Mouse (Mus musculus): ENCODE results near the gene Ksr2. TPM values are rescaled to one million over a fixed set of nuclear protein-coding genes. Genes with fewer than 3 reads are reported as not detected.
"Not testable (repeated sequence)": the region's sequence is repeated elsewhere in the genome, so short reads cannot be mapped to it uniquely, and the experiment has no call there.

Gene Ksr2
- total and polyA plus RNA-seq, 3 experiments: not detected

GRCm38 (mm10) chr5:117622221-117622620 is 208.4 kb downstream of the Ksr2 start:
- H3K9ac ChIP-seq (ENCODE audit: control insufficient read depth, low read depth, low read length, poor library complexity, severe bottlenecking): no peak overlapping the region
- no peaks in the 10 kb centered on the region for H3K9me3 ChIP-seq (replicated peaks; ENCODE audit: insufficient read depth, low read length)
- H3K4me3 ChIP-seq (ENCODE audit: control insufficient read depth in 1 of 2, insufficient read depth in 1 of 2, low read depth in 2 of 2, low read length in 2 of 2): no peak overlapping the region
- H3K27ac ChIP-seq (ENCODE audit: control insufficient read depth, low read depth, low read length): no peak overlapping the region
- no peak for DNase-seq (ENCODE audit: low read depth, low spot score)
- H3K4me1 ChIP-seq (ENCODE audit: control insufficient read depth in 1 of 2, insufficient read depth in 2 of 2, low read length in 2 of 2): no peaks in the 10 kb centered on the region
- no peaks in the 10 kb centered on the region for H3K27me3 ChIP-seq (ENCODE audit: control insufficient read depth in 1 of 2, insufficient read depth in 2 of 2, low read length in 2 of 2)
- TF ChIP-seq CTCF (IDR thresholded peaks at IDR 0.05 in 2 of 3, conservative IDR thresholded peaks at IDR 0.05 in 1 of 3; ENCODE audit: control insufficient read depth in 1 of 3, insufficient read depth in 1 of 3, low read depth in 2 of 3, low read length in 3 of 3, poor library complexity in 1 of 3, severe bottlenecking in 1 of 3) (no peak), CHD1 (IDR thresholded peaks at IDR 0.05; ENCODE audit: low read depth, low read length) (no peak), CHD2 (IDR thresholded peaks at IDR 0.05; ENCODE audit: low read length) (no peak)
- H3K79me2 ChIP-seq (ENCODE audit: control insufficient read depth, insufficient read depth, low read length, poor library complexity): no peaks in the 10 kb centered on the region
- H3K36me3 ChIP-seq (ENCODE audit: control insufficient read depth in 1 of 2, insufficient read depth in 2 of 2, low read length in 2 of 2): no peaks in the 10 kb centered on the region

- not testable (repeated sequence) for H3K36me3 ChIP-seq (ENCODE audit: control insufficient read depth in 1 of 2, insufficient read depth in 2 of 2, low read length in 2 of 2); H3K4me1 ChIP-seq (ENCODE audit: control insufficient read depth in 1 of 2, insufficient read depth in 2 of 2, low read length in 2 of 2); H3K27ac ChIP-seq (ENCODE audit: control insufficient read depth, low read depth, low read length); H3K9ac ChIP-seq (ENCODE audit: control insufficient read depth, low read depth, low read length, poor library complexity, severe bottlenecking); H3K4me3 ChIP-seq (ENCODE audit: control insufficient read depth in 1 of 2, insufficient read depth in 1 of 2, low read depth in 2 of 2, low read length in 2 of 2); H3K9me3 ChIP-seq (replicated peaks; ENCODE audit: insufficient read depth, low read length); H3K79me2 ChIP-seq (ENCODE audit: control insufficient read depth, insufficient read depth, low read length, poor library complexity); DNase-seq (ENCODE audit: low read depth, low spot score); H3K27me3 ChIP-seq (ENCODE audit: control insufficient read depth in 1 of 2, insufficient read depth in 2 of 2, low read length in 2 of 2)
These were observed 209.4 kb downstream of the Ksr2 start for GRCm38 (mm10) chr5:117623206-117623605.

- Histone ChIP-seq H3K27me3 (ENCODE audit: control insufficient read depth in 1 of 2, insufficient read depth in 2 of 2, low read length in 2 of 2) (no peaks in the 10 kb centered on the region), H3K9ac (ENCODE audit: control insufficient read depth, low read depth, low read length, poor library complexity, severe bottlenecking) (no peak overlapping the region), H3K9me3 (replicated peaks; ENCODE audit: insufficient read depth, low read length) (no peaks in the 10 kb centered on the region), H3K27ac (ENCODE audit: control insufficient read depth, low read depth, low read length) (no peak overlapping the region), H3K4me3 (ENCODE audit: control insufficient read depth in 1 of 2, insufficient read depth in 1 of 2, low read depth in 2 of 2, low read length in 2 of 2) (no peak overlapping the region), H3K36me3 (ENCODE audit: control insufficient read depth in 1 of 2, insufficient read depth in 2 of 2, low read length in 2 of 2) (no peaks in the 10 kb centered on the region), H3K4me1 (ENCODE audit: control insufficient read depth in 1 of 2, insufficient read depth in 2 of 2, low read length in 2 of 2) (no peaks in the 10 kb centered on the region), H3K79me2 (ENCODE audit: control insufficient read depth, insufficient read depth, low read length, poor library complexity) (no peaks in the 10 kb centered on the region)
- DNase-seq (ENCODE audit: low read depth, low spot score): no peak
- TF ChIP-seq TCF12 (IDR thresholded peaks at IDR 0.05; ENCODE audit: low read depth, low read length) (no peak), ZC3H11A (IDR thresholded peaks at IDR 0.05; ENCODE audit: low read depth, low read length) (no peak), TAL1 (IDR thresholded peaks at IDR 0.05; ENCODE audit: low read length) (no peak), UBTF (IDR thresholded peaks at IDR 0.05; ENCODE audit: borderline replicate concordance, insufficient read depth, low read depth, low read length) (no peak), MAX (IDR thresholded peaks at IDR 0.05; ENCODE audit: low read length) (no peak), NELFE (IDR thresholded peaks at IDR 0.05; ENCODE audit: low read depth, low read length) (no peak), KAT2A (conservative IDR thresholded peaks at IDR 0.05; ENCODE audit: low read depth, low read length) (no peak)
These were observed 213.1 kb downstream of the Ksr2 start for GRCm38 (mm10) chr5:117626907-117627306.

- Histone ChIP-seq H3K79me2 (ENCODE audit: control insufficient read depth, insufficient read depth, low read length, poor library complexity) (no peaks in the 10 kb centered on the region), H3K9ac (ENCODE audit: control insufficient read depth, low read depth, low read length, poor library complexity, severe bottlenecking) (no peak overlapping the region), H3K27me3 (ENCODE audit: control insufficient read depth in 1 of 2, insufficient read depth in 2 of 2, low read length in 2 of 2) (no peaks in the 10 kb centered on the region), H3K4me3 (ENCODE audit: control insufficient read depth in 1 of 2, insufficient read depth in 1 of 2, low read depth in 2 of 2, low read length in 2 of 2) (no peak overlapping the region), H3K4me1 (ENCODE audit: control insufficient read depth in 1 of 2, insufficient read depth in 2 of 2, low read length in 2 of 2) (no peaks in the 10 kb centered on the region), H3K9me3 (replicated peaks; ENCODE audit: insufficient read depth, low read length) (no peaks in the 10 kb centered on the region), H3K27ac (ENCODE audit: control insufficient read depth, low read depth, low read length) (no peak overlapping the region), H3K36me3 (ENCODE audit: control insufficient read depth in 1 of 2, insufficient read depth in 2 of 2, low read length in 2 of 2) (no peaks in the 10 kb centered on the region)
- TF ChIP-seq SIN3A (IDR thresholded peaks at IDR 0.05; ENCODE audit: low read length) (no peak), CTCF (IDR thresholded peaks at IDR 0.05 in 2 of 3, conservative IDR thresholded peaks at IDR 0.05 in 1 of 3; ENCODE audit: control insufficient read depth in 1 of 3, insufficient read depth in 1 of 3, low read depth in 2 of 3, low read length in 3 of 3, poor library complexity in 1 of 3, severe bottlenecking in 1 of 3) (peak in 1 of 3 experiments; percentile 9; a peak in 1 of 6 replicates)
- DNase-seq (ENCODE audit: low read depth, low spot score): no peak
These were observed 214.6 kb downstream of the Ksr2 start for GRCm38 (mm10) chr5:117628351-117628750.
